Mouse (Mus musculus) heart, postnatal 36 days (tissue): ENCODE data around the gene Sgcd. TPM values are rescaled to one million over a fixed set of nuclear protein-coding genes. Genes with fewer than 3 reads are reported as not detected.

Experiments used
- DNase-seq, 2 experiments: peaks; one replicate each; pipeline ENCODE4 v3.0.0; 2021 to 2022
- intact Hi-C: fragments of 180-260 bp; cut with DNase I; formaldehyde crosslinking; loops from one replicate; pipeline ENCODE4 v1.15.1; 2025
- total RNA-seq, 2 experiments: library from RNA; stranded (reverse); gene quantifications; 2 replicates each; pipeline ENCODE4 v1.2.3; 2021

Sgcd gene
- total RNA-seq, 2 experiments from 2014 or later = 72.3 to 77.2 TPM

- intact Hi-C loops = no loop called here
- no peak for DNase-seq
Observed at GRCm38 (mm10) chr11:47069769-47070384, 918.9 kb downstream of the Sgcd start.

GRCm38 (mm10) chr11:47063690-47064089 lies 925.1 kb downstream of the Sgcd start:
- DNase-seq = no peak
- intact Hi-C loops = no loop called here

GRCm38 (mm10) chr11:47050390-47050789 lies 938.4 kb downstream of the Sgcd start:
- DNase-seq = no peak
- intact Hi-C loops = no loop called here

- intact Hi-C loops = no loop called here
- DNase-seq = no peak
Observed at GRCm38 (mm10) chr11:47049756-47050155, 939.0 kb downstream of the Sgcd start.

DNA sequence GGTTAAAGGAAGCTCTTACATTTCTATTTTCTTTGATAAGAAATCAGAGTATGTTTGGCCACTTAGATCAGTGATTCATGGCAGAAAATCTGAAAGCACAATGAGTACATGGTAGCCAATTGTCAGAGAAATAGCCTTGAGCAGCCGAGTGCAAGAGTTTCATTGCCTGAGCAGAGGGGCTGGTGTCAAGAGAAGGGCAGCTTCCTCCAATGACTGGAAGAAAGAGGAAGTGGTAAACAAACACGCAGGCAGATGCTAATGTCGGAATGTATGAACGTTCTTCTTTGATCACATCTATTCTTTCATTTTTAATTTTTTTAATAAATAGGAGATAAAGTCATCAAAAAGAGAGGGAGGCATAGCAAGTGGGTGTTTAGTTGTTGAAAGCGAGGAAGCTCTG lies 956.5 kb downstream of the Sgcd start:
- DNase-seq = no peak
- intact Hi-C loops = no loop called here

- intact Hi-C loops = loop anchor here (10.0 kb wide), 1 partner anchor 364 kb away; no protein-coding TSS in a partner anchor
- DNase-seq = peak in 1 of 2 experiments; percentile 16
Observed at GRCm38 (mm10) chr11:47020874-47021273, 967.9 kb downstream of the Sgcd start.

- intact Hi-C loops = no loop called here
Observed at GRCm38 (mm10) chr11:47018139-47018538, 970.6 kb downstream of the Sgcd start.

GRCm38 (mm10) chr11:47015683-47016082 lies 973.1 kb downstream of the Sgcd start:
- intact Hi-C loops = no loop called here
- DNase-seq = no peak

More at GRCm38 (mm10) chr11:47018139-47018538, 970.6 kb downstream of the Sgcd start:
- DNase-seq = no peak

GRCm38 (mm10) chr11:47014278-47014677 lies 974.5 kb downstream of the Sgcd start:
- intact Hi-C loops = no loop called here
- DNase-seq = no peak

GRCm38 (mm10) chr11:47010166-47010565 lies 978.6 kb downstream of the Sgcd start:
- intact Hi-C loops = no loop called here
- DNase-seq = no peak

- intact Hi-C loops = no loop called here
- DNase-seq = no peak
Observed at GRCm38 (mm10) chr11:47005301-47005875, 983.4 kb downstream of the Sgcd start.

DNA sequence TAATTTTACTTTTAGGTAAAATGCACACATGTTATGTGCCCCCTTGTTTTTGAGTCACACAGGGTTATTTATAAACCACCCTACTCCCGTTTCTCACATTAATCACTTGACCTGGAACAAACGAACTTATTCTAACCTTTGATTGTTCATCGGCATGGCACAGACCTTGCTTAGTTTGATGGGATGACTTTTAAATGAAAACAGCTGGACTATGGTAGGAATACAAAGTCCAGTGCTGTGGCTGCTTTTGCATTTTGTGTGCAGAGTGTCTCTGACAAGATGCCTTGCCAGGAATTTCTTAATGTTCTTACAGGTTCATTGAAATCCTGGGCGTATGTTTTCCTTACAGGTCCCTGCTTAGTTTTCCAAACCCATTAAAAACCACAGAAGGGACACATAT lies 1049.5 kb downstream of the Sgcd start:
- intact Hi-C loops = no loop called here
- DNase-seq = no peak

DNA sequence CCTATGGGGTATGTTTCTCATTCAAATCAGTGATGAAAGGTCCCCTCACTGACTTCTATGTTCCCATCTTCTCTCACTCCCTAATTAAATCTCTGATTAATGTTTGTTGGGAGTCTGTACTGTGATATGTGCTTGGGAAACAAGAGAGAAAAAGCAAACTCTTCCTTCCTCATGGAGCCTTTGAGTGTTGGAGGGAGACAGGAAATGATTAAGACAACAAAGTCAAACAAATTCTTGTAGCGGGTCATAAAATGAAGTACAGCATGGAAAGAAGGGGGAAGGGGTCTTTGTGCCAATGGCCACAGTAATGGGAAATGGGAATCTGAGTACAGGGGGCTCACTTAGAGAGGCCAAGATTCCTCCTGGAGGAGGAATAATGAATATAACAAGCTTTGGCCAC lies 1063.8 kb downstream of the Sgcd start:
- no peak for DNase-seq
- intact Hi-C loops = loop anchor here (5.0 to 10.0 kb wide), 2 partner anchors 740 to 1852 kb away; no protein-coding TSS in a partner anchor

DNA sequence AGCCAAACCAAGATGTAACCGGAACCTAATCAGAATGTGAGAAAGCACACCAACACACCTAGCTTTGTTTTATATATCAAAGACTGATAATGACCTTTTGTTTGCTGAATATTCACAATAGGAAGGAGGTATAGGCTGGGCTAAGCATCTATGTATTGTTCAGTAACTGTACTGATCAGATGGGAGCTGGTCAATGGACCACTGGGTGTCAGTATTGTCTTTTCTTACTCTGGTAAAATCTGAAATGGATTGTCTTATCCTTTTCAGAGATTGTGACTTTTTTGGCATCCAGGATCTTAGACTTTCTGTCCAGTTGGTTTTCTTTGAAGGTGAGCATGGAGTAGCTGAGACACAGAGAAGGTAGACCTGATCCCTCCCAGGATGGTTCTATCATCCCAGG lies 1068.5 kb downstream of the Sgcd start:
- no peak for DNase-seq
- intact Hi-C loops = loop anchor here (2.0 to 10.0 kb wide), 3 partner anchors 467 to 1857 kb away; no protein-coding TSS in a partner anchor

DNA sequence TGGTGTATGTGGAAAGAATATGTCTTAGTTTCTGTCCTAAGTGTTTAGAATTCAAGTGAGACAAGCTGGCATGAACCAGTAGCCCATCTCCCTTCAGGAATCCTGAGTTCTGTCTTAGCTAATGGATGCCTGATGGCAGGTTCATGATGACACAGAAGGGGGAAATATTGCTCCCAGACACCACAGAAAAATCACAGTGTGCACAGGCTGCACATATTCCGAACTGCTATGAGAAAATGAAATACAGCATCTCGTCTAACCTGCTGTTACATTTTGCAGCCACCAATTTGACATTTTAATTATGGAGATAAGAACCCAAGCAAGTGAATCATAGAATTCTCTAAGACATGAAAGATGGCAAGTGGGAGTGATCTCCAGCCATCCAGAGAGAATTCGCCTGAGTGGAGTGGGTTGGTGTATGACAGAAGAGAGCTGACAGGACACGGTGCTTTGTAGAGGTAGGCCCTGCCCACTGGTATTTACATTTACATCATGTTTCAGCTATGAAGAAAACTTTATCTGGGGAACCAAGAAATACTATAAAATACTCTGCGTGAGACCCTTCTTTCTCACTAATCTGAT lies 1076.0 kb downstream of the Sgcd start:
- no peak for DNase-seq
- intact Hi-C loops = no loop called here

DNA sequence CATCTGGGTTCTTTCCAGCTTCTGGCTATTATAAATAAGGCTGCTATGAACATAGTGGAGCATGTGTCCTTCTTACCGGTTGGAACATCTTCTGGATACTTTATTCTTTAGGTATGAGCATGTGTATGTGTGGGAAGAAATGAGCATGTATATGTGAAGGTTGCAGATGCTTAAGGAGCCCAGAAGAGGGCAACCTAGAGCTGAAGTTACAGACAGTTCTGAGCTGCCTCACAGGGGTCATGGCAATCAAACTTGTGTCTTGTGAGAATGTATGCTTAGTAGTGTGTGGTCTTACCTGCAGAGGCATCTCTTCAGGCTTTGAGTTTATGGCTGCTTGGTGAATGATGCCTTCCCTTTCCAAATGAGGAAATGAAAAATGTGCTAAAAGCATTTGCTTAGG lies 1084.5 kb downstream of the Sgcd start:
- intact Hi-C loops = no loop called here
- DNase-seq = no peak

GRCm38 (mm10) chr11:46889093-46889492 lies 1099.7 kb downstream of the Sgcd start:
- DNase-seq = no peak
- intact Hi-C loops = no loop called here

DNA sequence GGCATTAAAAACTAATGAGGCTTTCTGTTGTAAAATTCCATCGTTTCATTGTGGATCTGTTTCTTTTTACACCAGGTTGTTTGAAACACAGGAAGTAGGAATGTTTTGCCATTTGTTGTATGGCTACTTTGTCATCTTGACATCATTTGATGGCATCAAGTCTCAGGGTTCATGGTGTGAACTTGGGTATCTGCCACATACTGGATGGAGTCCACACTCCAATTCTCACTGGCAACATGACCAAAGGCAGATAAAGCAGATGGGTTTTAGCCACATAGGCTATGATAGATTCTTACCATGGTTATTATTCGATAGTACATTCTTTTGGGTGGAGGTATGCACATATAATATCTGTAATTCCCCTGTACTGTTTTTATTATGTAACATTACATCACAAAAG lies 1106.3 kb downstream of the Sgcd start:
- intact Hi-C loops = no loop called here
- no peak for DNase-seq

- intact Hi-C loops = no loop called here
Observed at GRCm38 (mm10) chr11:46875774-46876173, 1113.0 kb downstream of the Sgcd start.

DNA sequence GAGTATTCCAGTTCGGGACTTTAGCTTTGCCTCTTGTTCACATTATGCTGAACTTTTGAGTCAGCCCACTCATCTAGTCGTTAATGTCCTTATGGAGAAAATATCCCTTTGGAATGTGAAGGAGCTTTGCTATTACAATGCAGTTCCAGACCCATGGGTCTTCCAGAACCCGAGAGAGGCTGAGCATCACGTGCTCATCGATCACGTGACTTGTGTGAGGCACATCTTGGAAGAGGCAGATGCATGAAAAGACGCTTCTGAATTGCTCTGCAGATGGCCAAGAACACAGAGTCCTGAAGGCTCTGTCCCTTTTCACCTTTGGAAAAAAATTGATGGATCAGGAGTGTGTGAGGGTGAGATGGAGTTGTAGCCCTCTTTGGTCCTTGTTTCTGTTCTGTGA lies 1120.2 kb downstream of the Sgcd start:
- no peak for DNase-seq
- intact Hi-C loops = loop anchor here (10.0 kb wide), 1 partner anchor 516 kb away; no protein-coding TSS in a partner anchor

More at GRCm38 (mm10) chr11:46875774-46876173, 1113.0 kb downstream of the Sgcd start:
- DNase-seq = no peak

GRCm38 (mm10) chr11:46864809-46865208 lies 1124.0 kb downstream of the Sgcd start:
- peak in 1 of 2 experiments; percentile 1 for DNase-seq
- intact Hi-C loops = loop anchor here (10.0 kb wide), 1 partner anchor 520 kb away; no protein-coding TSS in a partner anchor
